Mouse (Mus musculus) right cerebral cortex, postnatal 10 days (tissue): Measurements from ENCODE around the gene Dnaja1.

Experiments used
- DNase-seq, 2 experiments: peaks; one replicate each; pipeline ENCODE4 v3.0.0; 2021; ENCODE audit warnings: low spot score in 2 of 2

Gene Dnaja1

GRCm38 (mm10) chr4:40735351-40735750, 13.4 kb downstream of the Dnaja1 start:
- DNase-seq: no peak

GRCm38 (mm10) chr4:40757157-40757779, 35.3 kb downstream of the Dnaja1 start:
- no peak for DNase-seq

GRCm38 (mm10) chr4:40757780-40758420, 36.0 kb downstream of the Dnaja1 start, which contains the start of gene Smu1:
Gene Smu1 (minus strand): TSS chr4:40757923.
- peak; percentile 97 to 98 for DNase-seq

GRCm38 (mm10) chr4:40759876-40760275, 37.9 kb downstream of the Dnaja1 start:
- DNase-seq: no peak

- DNase-seq: peak; percentile 62 to 81
Measured at GRCm38 (mm10) chr4:40774279-40775259, 52.6 kb downstream of the Dnaja1 start.

- DNase-seq: no peak
Measured at GRCm38 (mm10) chr4:40776416-40776815, 54.5 kb downstream of the Dnaja1 start.

- DNase-seq: no peak
Measured at GRCm38 (mm10) chr4:40777116-40777515, 55.2 kb downstream of the Dnaja1 start.

- no peak for DNase-seq
Measured at GRCm38 (mm10) chr4:40778656-40779055, 56.7 kb downstream of the Dnaja1 start.

- no peak for DNase-seq
Measured at GRCm38 (mm10) chr4:40781143-40781542, 59.2 kb downstream of the Dnaja1 start.

- DNase-seq: no peak
Measured at GRCm38 (mm10) chr4:40781797-40782495, 60.0 kb downstream of the Dnaja1 start.

- no peak for DNase-seq
Measured at GRCm38 (mm10) chr4:40783049-40783448, 61.1 kb downstream of the Dnaja1 start.

- no peak for DNase-seq
Measured at GRCm38 (mm10) chr4:40784556-40785169, 62.7 kb downstream of the Dnaja1 start.

GRCm38 (mm10) chr4:40785620-40786166, 63.7 kb downstream of the Dnaja1 start:
- DNase-seq: no peak

- no peak for DNase-seq
Measured at GRCm38 (mm10) chr4:40786578-40786977, 64.6 kb downstream of the Dnaja1 start.
